Mouse (Mus musculus) NIH3T3 (cell line): Measurements from ENCODE around the gene Wnt2b.

Experiments
- DNase-seq: peaks from one replicate; pipeline ENCODE4 v3.0.0-alpha.2; 2012; ENCODE audit warnings: low read depth

Wnt2b gene

DNA sequence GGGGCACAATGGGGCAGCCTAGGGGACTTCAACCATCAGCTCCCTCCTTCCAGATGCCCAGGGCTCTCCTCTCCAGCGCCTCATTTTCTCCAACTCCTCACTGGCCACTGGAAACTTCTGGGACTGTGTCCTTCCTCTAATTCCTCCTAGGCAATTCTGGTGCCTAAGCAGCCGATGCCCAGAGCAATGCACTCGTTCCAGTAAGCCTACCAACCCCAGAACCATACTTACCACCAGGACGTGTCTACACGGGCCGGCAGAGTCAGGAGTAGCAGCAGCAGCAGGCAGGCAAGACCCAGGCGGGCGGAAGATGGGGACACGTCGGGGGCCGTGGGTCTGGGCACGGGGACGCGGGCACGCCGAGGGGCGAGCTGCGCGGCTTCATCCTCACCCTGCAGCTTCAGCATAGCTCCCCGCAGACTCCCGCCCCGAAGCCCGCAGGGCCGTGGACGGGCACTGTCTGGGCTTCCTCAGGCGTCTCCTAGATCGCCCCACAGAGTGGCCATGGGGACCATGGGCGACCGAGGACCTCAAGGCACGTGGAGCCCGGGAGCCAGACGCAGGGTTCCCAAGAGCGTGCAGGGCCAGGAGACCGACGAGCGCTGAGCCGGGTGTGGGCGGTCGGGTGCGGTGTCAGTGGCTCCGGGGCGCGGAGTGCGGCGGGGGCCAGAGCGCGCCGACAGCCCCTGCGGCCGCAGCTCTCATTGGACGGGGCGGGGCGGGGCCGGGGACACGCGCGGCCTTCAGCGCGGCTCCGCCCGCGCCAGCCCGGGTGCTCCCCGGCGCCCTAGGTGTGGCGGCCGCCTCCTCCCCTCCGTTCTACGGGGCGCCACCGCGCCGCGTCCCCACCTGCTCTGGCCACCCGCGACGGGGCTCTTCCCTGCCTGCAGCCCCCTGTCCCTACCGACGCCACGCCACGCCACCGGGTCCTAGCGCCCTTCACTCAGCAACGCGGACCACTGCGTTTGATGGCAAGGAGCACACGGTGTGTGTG is at the start of gene Wnt2b:
Gene Wnt2b (minus strand): TSS at position 856 of the 994 bp plus-strand sequence.
- no peak for DNase-seq

DNA sequence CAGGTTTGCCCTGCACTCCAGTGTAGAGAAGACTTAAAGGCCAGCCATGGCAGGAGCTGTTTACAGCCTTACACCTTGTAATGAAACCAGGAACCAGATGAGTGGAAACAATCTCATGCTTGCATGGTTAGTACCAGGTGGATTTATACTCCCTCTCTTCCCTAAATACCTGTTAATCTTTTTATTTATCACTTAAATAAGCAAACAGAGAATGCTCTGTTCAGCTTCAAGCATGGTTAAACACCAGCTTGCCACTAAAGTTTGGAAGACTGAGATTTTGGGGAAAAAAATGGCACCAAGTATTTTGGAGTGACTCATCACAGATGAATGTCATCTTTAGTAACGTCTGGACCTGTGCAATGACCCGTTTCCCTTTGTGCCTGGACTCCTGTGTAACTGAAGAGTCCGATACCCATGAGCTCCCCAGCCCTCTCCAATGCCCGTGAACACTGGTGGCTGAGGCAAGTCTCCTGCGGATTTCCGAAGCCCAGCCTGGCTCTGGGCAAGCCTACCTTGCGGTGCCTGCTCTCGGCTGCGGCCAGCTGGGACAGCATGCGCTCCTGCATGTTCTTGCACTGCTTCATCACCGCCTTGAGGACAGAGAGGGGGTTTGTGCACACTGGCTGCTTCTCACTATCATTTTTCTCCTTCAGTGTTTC is 49.1 kb upstream of the Wnt2b start:
- no peak for DNase-seq

DNA sequence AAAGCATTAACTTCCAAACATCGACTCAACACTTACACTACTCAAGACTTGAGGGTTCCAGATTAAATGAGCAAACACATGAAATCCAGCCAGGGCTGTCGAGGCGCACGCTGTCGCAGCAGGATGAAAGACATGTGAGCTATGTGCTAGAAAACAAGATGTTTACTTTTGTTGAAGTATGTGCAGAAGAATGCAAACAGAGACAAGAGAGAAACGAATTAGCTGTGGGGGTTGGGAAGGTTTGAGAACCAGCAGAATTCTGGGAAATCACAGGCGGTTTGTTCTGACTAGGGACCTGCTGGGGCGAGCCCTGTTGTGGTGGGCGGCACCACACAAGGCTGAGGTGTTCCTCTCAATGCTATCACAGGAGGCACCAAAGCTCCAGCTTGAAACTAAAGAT is 46.3 kb upstream of the Wnt2b start:
- DNase-seq: no peak

DNA sequence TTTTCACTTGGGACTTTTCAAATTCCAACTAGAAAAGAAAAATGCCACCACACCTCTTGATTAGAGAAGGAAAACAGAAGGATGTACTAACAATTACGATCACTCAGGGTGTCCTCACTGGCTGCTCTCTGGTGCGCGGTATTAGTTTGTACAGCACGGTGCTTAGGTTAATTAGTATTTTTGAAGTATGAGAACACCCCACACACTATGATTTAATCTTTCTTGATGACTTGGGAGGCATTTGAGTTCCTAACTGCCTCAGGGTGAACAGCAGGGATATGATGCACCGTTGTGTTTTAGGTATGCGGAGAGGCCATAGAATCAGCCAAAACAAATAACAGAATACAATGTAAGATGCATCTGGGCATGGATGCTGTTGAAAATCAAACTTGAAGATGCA is 44.4 kb upstream of the Wnt2b start:
- no peak for DNase-seq

DNA sequence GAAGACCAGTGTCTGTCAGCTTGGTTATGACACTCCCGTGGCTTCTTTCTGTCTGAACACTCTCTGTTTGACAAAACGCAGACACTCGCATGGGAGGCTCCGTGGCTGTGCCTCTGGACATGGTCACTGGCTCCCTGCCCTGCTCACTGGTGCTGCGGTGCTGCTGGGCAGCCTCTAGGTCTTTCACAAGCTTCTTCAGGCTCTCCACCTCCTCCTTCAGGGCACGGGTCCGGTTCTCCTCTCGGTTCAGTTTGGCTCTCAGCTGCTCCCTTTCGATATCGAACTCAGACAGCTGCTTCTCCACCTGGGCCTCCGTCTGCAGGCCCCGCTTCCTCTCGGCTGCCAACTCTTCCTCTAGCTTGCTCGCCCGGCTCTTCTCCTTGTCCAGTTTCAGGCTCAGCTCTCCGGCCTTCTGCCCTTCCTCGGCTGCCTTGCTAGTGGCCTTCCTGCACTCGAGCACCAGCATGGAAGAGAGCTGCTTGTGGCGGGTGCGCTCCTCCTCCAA is 43.9 kb upstream of the Wnt2b start:
- no peak for DNase-seq

DNA sequence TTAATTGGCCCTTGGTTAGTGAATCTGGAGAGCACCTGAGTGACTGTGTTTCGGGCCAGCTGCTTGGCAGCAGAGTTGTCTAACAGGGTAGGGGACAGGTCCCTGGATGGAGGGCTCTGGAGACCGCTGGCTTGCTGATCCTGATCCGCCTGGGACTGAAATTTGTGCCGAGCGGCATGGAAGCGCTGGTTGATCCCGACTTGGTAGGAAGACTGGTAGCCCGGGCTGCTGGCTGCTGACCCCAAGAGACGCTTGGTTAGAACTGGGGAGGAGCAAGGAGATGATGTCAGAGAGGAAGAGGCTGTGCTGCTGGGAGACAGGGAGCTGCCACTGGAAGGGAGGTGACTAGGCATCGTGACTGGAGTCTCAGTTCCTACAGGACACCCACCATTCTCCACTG is 43.3 kb upstream of the Wnt2b start:
- no peak for DNase-seq

DNA sequence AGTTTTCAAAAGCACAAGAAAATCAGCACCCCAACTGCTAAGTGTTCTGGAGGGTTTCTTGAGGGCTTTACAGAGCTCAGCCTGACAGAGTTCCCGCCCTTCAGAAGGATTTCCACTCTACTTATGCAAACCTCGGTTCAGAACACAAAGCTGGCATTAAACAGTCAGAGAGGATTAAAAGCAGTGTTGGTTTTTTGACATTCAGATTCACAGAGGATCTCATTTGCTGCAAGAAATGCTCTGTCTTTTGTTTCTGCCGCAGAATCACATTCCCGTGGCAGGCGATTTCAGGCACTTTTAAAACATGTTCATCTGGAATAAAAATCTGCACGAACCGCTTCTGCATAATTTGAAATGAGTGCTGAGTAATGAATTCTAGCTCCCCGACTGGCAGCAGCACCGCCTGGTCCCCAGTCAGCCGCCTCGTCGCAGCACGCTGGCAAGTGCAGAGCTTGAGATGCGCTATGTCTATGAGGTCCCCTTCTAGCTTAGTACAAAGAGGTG is 42.3 kb upstream of the Wnt2b start:
- DNase-seq: no peak

DNA sequence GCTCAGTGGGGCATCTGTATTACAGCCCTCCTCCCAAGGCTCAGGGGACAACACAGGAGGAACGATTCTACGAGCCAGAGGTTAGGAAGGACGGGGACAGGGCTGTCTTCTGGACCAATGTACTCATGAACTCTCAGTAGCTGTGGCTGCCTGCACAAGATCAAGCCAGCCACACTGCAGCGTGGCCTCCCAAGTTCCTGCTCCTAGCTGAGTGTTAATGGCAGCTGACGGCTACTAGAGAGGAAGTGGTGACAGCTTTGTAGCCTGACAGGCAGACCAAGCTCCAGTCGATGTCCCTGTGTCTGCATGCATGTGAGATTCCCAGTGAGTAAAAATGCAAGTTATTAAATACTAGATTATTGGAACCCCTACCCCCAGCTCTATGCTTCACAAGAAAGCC is 39.7 kb upstream of the Wnt2b start:
- DNase-seq: no peak

DNA sequence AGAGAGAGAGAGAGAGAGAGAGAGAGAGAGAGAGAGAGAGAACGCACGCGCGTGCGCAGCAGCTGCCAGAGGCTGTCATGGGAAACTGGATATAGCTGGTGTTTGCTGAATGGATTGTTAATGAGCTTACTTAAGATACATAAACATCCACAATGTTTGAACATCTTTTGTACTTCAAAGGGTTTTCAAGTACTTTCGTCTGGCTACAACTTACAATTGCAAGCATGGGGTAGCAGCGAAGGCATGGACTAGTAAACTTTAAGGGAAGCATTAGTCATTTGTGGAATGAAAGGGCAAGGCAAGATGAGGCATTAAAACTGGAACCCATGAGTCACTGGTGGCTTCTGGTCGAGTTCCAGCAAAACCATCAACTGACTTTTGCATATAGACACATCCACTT is 38.8 kb upstream of the Wnt2b start:
- peak; percentile 96 for DNase-seq

DNA sequence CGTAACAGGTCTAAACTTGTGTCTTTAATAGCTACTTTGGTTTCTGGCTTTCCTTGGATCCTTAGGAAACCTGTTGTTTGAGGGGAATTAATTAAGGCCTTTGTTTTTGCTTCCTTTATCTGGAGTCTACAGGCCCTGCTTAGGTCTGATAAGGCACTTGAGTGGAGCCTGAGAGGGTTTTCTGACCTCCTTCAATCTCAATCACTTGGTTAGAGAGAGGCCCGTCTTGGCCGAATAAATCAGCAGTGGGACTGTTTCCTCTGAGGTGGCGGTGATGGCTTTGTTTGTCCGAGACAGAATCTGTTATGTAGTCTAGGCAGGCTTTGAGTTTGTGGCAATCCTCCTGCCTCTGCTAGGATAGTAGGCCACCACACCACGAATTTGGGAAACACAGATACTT is 35.8 kb upstream of the Wnt2b start:
- DNase-seq: no peak

DNA sequence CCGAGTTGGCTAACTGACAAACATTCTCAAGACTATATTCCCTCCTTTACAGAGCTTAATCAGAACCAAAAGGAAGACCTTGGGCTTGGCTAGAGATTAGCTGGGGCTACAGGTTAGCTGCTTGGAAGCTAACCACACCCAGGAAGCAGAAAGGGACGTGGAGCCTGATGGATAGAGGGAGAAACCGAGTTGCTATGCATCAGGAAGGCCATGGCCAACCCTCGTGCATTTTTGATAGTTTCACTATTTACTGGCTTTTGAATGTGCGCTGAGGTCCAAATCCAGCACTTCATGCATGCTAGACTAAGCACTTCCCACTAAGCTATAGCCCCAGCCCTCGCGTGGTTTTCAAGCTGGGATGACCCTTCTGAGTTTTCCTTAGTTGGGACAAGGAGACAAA is 34.0 kb upstream of the Wnt2b start:
- peak; percentile 14 for DNase-seq

DNA sequence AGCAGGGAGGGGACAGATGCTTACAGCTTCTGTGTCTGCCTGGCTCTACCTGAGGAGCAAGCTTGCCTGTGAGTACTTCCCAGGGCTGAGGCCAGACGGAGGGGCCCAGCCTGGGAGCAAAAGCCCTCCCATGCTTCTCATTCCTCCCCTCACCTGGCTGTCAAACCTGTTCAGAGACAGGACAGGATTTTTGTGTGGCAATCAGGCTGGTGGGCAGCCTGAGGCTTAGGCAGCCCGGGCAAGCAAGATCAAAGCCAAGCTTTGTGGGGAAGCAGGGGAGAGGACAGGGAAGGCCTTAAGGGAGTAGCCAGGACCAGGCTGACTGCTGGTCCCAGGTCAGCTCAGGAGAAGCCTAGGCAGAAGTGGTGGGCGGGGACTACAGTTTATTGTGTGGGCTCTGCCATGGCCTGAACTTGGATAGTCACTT is 32.7 kb upstream of the Wnt2b start:
- peak; percentile 17 for DNase-seq

DNA sequence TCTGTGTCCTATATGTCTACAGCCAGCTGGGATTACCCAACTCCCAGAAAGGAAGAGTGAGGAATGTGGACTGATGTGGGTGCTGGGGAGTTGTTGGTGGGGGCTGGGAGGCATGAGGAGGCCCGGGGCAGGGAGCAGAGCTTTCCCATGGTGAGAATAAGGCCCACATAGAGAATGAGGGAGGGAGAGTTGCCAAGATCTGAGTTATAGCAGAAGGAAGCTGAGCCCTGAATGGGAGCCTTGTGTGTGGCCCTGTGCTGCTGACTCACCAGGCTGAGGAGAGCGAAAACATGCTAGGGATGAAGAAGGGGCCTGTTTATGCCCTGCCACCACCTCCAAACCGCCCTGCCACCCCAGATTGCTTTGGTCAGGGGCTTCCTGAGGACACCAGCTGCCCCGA is 32.1 kb upstream of the Wnt2b start:
- DNase-seq: peak; percentile 95

DNA sequence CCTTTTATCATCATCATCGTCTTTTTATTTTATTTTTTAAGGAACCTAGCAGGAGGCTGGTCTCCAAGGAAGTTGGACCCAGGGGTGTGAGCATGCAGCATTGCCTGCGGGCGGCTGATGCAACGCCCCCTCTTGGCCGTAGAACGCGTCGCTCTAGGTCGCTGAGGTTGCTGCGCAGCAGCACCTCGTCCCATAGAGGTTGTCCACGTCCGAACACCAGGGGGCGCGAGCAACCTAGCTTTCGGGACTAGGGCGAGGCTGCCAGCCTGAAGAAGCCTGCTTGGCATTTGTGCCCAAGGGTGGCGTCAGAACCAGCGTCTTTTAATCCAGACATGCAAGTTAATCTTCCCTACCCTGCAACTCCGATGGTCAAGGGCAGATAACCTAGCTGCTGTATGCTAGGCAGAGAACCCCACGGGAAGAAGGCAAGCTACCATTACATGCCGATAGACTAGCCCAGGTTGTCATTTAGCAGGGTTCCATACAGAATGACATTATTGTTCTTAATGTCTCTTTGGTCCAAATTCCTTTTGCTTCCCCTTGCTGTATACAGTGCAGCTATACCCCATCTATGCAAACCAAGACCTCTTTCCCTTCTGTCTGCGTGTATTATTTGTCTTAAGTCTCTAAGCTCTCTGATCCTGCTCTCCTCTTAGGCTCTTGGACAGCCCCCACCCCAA is 31.1 kb upstream of the Wnt2b start:
- DNase-seq: peak; percentile 96

DNA sequence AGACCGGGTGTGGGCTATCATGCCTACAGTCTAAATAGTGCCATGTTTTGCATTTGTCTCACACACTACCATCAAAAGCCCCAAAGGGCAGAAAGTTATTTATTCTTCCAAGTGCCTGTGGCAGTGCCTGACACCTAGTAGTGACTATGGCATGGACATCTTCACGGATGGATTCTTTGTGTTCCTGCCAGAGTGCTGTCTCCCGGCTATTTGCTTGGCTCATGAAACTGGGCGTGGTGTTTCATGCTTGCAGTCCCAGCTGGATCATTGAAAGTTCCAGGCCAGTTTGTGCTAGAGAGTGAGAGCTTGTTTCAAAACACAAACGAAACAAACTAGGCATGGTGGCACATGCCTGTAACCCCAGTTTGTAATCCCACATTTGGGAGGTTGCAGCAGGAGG is 30.0 kb upstream of the Wnt2b start:
- DNase-seq: no peak

DNA sequence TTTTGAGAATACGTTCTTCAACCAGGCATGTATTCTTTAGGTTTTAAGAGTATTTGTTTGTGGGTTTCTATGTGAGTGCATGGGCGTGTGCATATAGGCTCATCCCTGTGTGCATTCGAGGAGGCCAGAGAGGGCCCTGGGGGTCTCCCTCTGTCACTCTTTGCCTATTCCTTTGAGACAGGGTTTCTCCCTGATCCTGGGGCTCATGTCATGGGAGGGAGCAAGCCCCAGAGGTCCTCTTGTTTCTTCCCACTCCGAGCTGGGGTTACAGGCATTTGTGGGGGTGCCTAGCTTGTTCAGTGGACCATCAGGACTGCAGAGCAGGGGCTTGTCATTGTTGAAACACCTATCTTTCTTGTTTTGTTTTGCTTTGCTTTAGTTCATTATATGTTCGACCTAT is 26.2 kb upstream of the Wnt2b start:
- DNase-seq: no peak

DNA sequence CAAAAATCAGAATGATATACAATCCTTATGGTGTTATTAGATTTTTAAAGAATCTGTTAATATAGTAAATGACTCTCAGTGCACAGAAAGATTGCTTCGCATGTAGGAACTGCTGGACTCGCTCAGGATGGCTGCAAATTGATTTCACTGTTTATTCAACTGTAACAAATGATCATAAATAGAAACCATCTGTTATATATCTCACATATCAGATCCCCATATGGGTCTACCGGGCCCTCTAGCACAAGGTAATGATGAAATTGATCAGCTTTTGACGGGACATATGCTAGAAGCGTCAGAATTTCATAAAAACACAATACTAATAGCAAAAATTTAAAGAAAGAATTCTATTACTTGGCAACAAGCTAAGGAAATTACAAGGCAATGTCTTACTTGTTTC is 18.0 kb upstream of the Wnt2b start:
- DNase-seq: no peak

DNA sequence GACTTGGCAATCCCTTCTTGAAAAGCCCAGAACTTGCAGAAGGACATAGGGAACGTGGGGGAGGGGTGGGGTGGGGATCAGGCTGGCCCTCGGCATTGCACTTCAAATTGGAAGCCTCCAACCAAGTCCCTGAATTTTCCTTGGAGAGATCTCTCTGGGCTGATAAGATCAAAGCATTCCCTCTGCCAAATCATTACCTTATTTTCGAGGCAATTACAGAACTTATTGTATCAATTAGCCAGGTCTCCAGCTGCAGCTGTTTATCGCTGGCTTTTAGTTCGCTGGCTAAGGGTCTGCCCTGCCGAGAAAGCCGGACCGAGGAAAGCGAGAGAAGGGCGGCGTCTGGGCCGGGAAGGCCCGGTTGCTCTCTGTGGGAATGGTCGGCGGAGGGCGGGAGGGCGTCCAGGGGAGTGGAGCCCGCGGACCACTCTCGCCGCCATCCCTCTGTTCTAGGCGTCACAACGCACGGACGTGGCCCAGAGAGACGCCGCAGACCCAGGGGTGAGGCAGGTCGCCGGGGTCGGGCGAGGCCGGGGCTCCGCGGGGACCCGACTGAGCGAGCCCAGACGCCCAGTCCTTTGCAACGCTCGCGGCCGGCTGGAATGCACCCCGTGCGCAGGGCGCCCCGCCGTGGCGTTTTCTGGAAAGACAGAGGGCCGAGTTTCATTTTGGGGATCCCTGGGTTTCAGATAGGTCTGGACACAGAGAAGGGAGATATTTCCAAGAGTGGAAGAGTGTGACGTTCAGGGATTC is 6.0 kb upstream of the Wnt2b start:
- DNase-seq: peak; percentile 95

DNA sequence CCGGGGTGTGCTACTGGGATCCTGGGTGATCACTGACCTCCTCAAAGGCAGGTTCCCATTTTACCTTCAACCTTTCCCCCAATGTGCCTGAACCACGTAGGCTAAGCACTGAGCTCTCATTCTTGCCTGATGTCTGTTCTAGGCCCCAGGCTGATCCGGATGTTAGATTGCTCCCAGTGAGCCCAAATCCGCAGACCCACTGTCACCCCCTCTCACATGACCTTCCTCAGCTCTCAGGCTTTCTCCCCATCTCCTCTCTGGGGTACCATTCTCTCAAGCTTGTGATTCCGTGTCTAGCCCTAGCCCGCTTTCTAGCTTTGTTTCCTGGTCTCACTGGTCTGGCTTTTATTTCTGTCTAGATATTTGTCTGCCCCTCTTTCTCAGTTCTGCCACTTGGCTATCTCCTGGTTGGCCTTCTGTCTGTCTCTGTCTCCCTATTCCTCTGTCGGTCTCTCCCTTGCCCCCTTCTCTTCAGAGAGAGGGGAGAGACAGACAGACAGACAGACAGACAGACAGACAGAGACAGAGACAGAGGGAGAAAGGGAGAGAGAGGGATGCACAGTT is 4.4 kb upstream of the Wnt2b start:
- DNase-seq: no peak

DNA sequence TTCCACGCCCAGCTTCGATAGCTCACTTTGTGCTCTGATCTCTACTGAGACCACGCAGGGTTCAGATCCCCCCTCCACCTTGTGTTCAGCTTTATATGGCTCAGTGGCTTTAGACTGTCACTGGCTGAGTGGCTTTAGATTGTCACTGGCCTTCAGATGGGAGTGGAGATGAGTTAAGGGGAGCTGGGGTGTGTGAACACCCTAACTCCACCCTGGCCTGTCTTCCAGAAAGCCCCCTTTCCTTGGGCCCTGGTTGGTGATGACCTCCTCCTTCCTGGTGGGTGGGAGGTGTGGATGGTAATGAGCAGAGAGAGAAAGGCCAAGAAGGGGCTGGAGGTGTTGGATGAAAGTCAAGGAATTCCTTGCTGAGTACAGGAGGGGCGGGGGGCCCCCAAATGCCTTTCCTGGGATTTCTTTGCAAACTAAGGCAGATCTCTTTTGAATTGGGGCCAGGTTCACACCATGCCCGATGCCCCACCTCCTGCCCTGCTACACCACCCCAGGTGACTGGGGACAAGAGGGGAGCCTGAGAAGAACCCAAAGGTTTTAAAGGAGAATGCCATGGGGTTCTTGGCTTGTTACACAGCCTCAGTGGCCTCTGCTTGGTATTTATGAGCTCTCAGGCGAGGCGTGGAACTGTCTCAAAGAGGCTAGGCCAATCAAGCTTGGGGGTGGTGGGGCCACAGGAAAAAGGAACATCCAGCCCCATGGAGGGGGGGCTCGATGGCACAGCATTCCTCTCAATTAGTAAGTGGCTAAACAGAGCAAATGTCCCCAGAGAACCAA is 3.5 kb upstream of the Wnt2b start:
- no peak for DNase-seq
